Mouse (Mus musculus) heart, embryonic 14.5 days (tissue): ENCODE data around the gene Gm4778. TPM values are rescaled to one million over a fixed set of nuclear protein-coding genes. Genes with fewer than 3 reads are reported as not detected.
"Not testable (repeated sequence)": the region's sequence is repeated elsewhere in the genome, so short reads cannot be mapped to it uniquely, and the experiment has no call there.

Experiments
- ATAC-seq: fragments of 200-750 bp; cut with Nextera tagmentation; 2 replicates; pipeline ENCODE4 v1.8.0; 2017; ENCODE audit warnings: low read depth, moderate TSS enrichment; ENCODE audit not compliant: insufficient number of reproducible peaks, insufficient read depth, low FRiP score
- H3K27ac ChIP-seq, 2 experiments: fragments of 200-500 bp in 1 of 2; fragments of 300-500 bp in 1 of 2; sonication (generic) in 1 of 2; replicated peaks in 1 of 2; 2 replicates each; pipeline ENCODE4 v1.5.1; 2012 to 2014; ENCODE audit warnings: low read depth in 2 of 2, low read length in 2 of 2, control low read depth in 1 of 2, mild to moderate bottlenecking in 1 of 2, mixed read lengths in 1 of 2; ENCODE audit not compliant: control insufficient read depth in 1 of 2, insufficient read depth in 1 of 2
- H3K27me3 ChIP-seq: fragments of 300-500 bp; sonication (generic); 2 replicates; pipeline ENCODE4 v1.6.1; 2014; ENCODE audit warnings: mild to moderate bottlenecking, low read length, control low read depth; ENCODE audit not compliant: control insufficient read depth, insufficient read depth
- H3K36me3 ChIP-seq: fragments of 300-500 bp; sonication (generic); 2 replicates; pipeline ENCODE4 v1.6.1; 2014; ENCODE audit warnings: mild to moderate bottlenecking, control low read depth, low read length, mixed read lengths; ENCODE audit not compliant: control insufficient read depth, insufficient read depth
- H3K4me1 ChIP-seq, 2 experiments: fragments of 200-500 bp in 1 of 2; fragments of 300-500 bp in 1 of 2; sonication (generic) in 1 of 2; 2 replicates each; pipeline ENCODE4 v1.6.1; 2012 to 2014; ENCODE audit warnings: low read length in 2 of 2, control low read depth in 1 of 2, mixed read lengths in 1 of 2; ENCODE audit not compliant: control insufficient read depth in 2 of 2, insufficient read depth in 2 of 2
- H3K4me2 ChIP-seq: fragments of 300-500 bp; sonication (generic); 2 replicates; pipeline ENCODE4 v1.6.1; 2014; ENCODE audit warnings: mild to moderate bottlenecking, low read length
- H3K4me3 ChIP-seq, 2 experiments: fragments of 200-500 bp in 1 of 2; fragments of 300-500 bp in 1 of 2; sonication (generic) in 1 of 2; 2 replicates each; pipeline ENCODE4 v1.5.1; 2012 to 2014; ENCODE audit warnings: low read length in 2 of 2, mild to moderate bottlenecking in 2 of 2, control low read depth in 1 of 2, low read depth in 1 of 2, moderate library complexity in 1 of 2; ENCODE audit not compliant: control insufficient read depth in 1 of 2, insufficient read depth in 1 of 2
- H3K9ac ChIP-seq: fragments of 300-500 bp; sonication (generic); 2 replicates; pipeline ENCODE4 v1.6.1; 2014; ENCODE audit warnings: mild to moderate bottlenecking, low read length
- H3K9me3 ChIP-seq: fragments of 300-500 bp; sonication (generic); 2 replicates; pipeline ENCODE4 v1.6.1; 2016; ENCODE audit warnings: low read length, control low read depth; ENCODE audit not compliant: control insufficient read depth
- WGBS: fragments of 180-500 bp; shearing (Covaris S2); extraction: QIAGEN DNeasy Blood & Tissue Kit; methylation state at CpG from one replicate; pipeline ENCODE4 v1.1.7; 2014; 5-methylcytosine and 5-hydroxymethylcytosine counted together
- polyA plus RNA-seq: library from polyadenylated mRNA; unstranded; fragments of >200 nt; fragmentation: Nextera tagmentation; extraction: Ambion mirVana; gene quantifications from 2 replicates; pipeline ENCODE4 v1.2.1, GENCODE M21; 2014

Gene Gm4778
- polyA plus RNA-seq: not detected in 2 replicates

- not testable (repeated sequence) for H3K4me1 ChIP-seq, H3K36me3 ChIP-seq, H3K9ac ChIP-seq, H3K4me3 ChIP-seq, H3K4me2 ChIP-seq, ATAC-seq, H3K9me3 ChIP-seq, H3K27ac ChIP-seq, H3K27me3 ChIP-seq
- WGBS: 40% methylated on average over 1 of the region's 1 CpGs
Measured at GRCm38 (mm10) chr3:94263736-94264135, at the start of gene Gm4778. Gene Gm4778, plus strand, starts transcription at chr3:94264036.

- H3K9me3 ChIP-seq: no peaks in the 10 kb centered on the region
- 37% methylated on average over 6 of the region's 6 CpGs for WGBS
- H3K4me2 ChIP-seq: no peak overlapping the region
- no peak overlapping the region for H3K9ac ChIP-seq
- no peaks in the 10 kb centered on the region for H3K4me1 ChIP-seq
- H3K4me3 ChIP-seq: no peak overlapping the region
- no peak for ATAC-seq
- no peaks in the 10 kb centered on the region for H3K27me3 ChIP-seq
- H3K36me3 ChIP-seq: no peaks in the 10 kb centered on the region
- H3K27ac ChIP-seq: no peak overlapping the region
Measured at GRCm38 (mm10) chr3:94260598-94260997, 3.2 kb upstream of the Gm4778 start.

- no peaks in the 10 kb centered on the region for H3K9me3 ChIP-seq
- H3K27me3 ChIP-seq: no peaks in the 10 kb centered on the region
- no peak overlapping the region for H3K27ac ChIP-seq
- no peak for ATAC-seq
- H3K4me1 ChIP-seq: no peaks in the 10 kb centered on the region
- WGBS: 78% methylated on average over 11 of the region's 11 CpGs
- H3K36me3 ChIP-seq: no peaks in the 10 kb centered on the region
- no peak overlapping the region for H3K9ac ChIP-seq
- no peak overlapping the region for H3K4me2 ChIP-seq
- no peak overlapping the region for H3K4me3 ChIP-seq
Measured at GRCm38 (mm10) chr3:94275991-94276390, 12.2 kb downstream of the Gm4778 start.

GRCm38 (mm10) chr3:94305457-94305856 is 41.6 kb downstream of the Gm4778 start:
- Histone ChIP-seq H3K27me3 (no peaks in the 10 kb centered on the region), H3K4me1 (peaks cover 0 to 4% of the 10 kb centered on the region in 2 experiments; a peak in 1 of 4 replicates), H3K36me3 (no peaks in the 10 kb centered on the region), H3K9ac (no peak overlapping the region), H3K27ac (no peak overlapping the region), H3K9me3 (no peaks in the 10 kb centered on the region), H3K4me3 (no peak overlapping the region), H3K4me2 (no peak overlapping the region)
- ATAC-seq: no peak
- WGBS: 78% methylated on average over 1 of the region's 1 CpGs

- Histone ChIP-seq H3K9ac (no peak overlapping the region), H3K4me1 (peaks cover 0 to 8% of the 10 kb centered on the region in 2 experiments; a peak in 2 of 4 replicates), H3K9me3 (no peaks in the 10 kb centered on the region), H3K27ac (no peak overlapping the region), H3K4me3 (no peak overlapping the region), H3K36me3 (no peaks in the 10 kb centered on the region), H3K27me3 (no peaks in the 10 kb centered on the region), H3K4me2 (no peak overlapping the region)
- ATAC-seq: no peak
Measured at GRCm38 (mm10) chr3:94306975-94307374, 43.1 kb downstream of the Gm4778 start.

- 2% methylated on average over 47 of the region's 47 CpGs for WGBS
Measured at GRCm38 (mm10) chr3:94309633-94310363, 46.0 kb downstream of the Gm4778 start, which contains the start of gene Them4. Gene Them4, plus strand, starts transcription at chr3:94310089.

GRCm38 (mm10) chr3:94310491-94310890 is 46.7 kb downstream of the Gm4778 start:
- 36% methylated on average over 7 of the region's 7 CpGs for WGBS
- ATAC-seq: no peak
- H3K4me3 ChIP-seq: peak overlapping the region; percentile 51 to 56
- H3K27me3 ChIP-seq: no peaks in the 10 kb centered on the region
- peak overlapping the region; percentile 72 for H3K9ac ChIP-seq
- H3K4me1 ChIP-seq: peaks cover 0 to 8% of the 10 kb centered on the region in 2 experiments; a peak in 2 of 4 replicates
- H3K4me2 ChIP-seq: peak overlapping the region; percentile 84
- peak overlapping the region; percentile 54 to 88 for H3K27ac ChIP-seq
- H3K36me3 ChIP-seq: no peaks in the 10 kb centered on the region
- H3K9me3 ChIP-seq: no peaks in the 10 kb centered on the region

More at GRCm38 (mm10) chr3:94309633-94310363, 46.0 kb downstream of the Gm4778 start, which contains the start of gene Them4:
- H3K4me2 ChIP-seq: peak within 1 kb of the TSS; percentile 84
- H3K9ac ChIP-seq: peak within 1 kb of the TSS; percentile 72
- peak; percentile 100 for ATAC-seq
- peaks cover 0 to 8% of the 10 kb centered on the region in 2 experiments; a peak in 2 of 4 replicates for H3K4me1 ChIP-seq
- no peaks in the 10 kb centered on the region for H3K9me3 ChIP-seq
- peak within 1 kb of the TSS; percentile 54 to 88 for H3K27ac ChIP-seq
- H3K27me3 ChIP-seq: no peaks in the 10 kb centered on the region
- H3K4me3 ChIP-seq: peak within 1 kb of the TSS; percentile 51 to 56
- H3K36me3 ChIP-seq: no peaks in the 10 kb centered on the region
